Mouse (Mus musculus) ES-E14 (cell line): ENCODE measurements around the gene Pmepa1.

Experiments
- CHD2 ChIP-seq: IDR thresholded peaks from 2 replicates; pipeline ENCODE4 v1.6.1; 2014; ENCODE audit warnings: mild to moderate bottlenecking, low read depth, low read length, inconsistent platforms
- HCFC1 ChIP-seq: IDR thresholded peaks from 2 replicates; pipeline ENCODE4 v1.6.1; 2012; ENCODE audit warnings: low read length, inconsistent platforms, borderline replicate concordance; ENCODE audit not compliant: insufficient read depth
- MAFK ChIP-seq: IDR thresholded peaks from 2 replicates; pipeline ENCODE4 v1.6.1; 2014; ENCODE audit warnings: mild to moderate bottlenecking, low read depth, low read length, inconsistent platforms; ENCODE audit not compliant: insufficient read depth
- ZC3H11A ChIP-seq: IDR thresholded peaks from 2 replicates; pipeline ENCODE4 v1.6.1; 2012; ENCODE audit warnings: low read depth, mild to moderate bottlenecking, inconsistent platforms, low read length, borderline replicate concordance
- ZNF384 ChIP-seq: IDR thresholded peaks from 2 replicates; pipeline ENCODE4 v1.6.1; 2012; ENCODE audit warnings: low read depth, low read length, inconsistent platforms

- TF ChIP-seq CHD2 (no peak), ZC3H11A (no peak), ZNF384 (no peak), MAFK (no peak), HCFC1 (no peak)
Measured at GRCm38 (mm10) chr2:173218416-173219141, 57.8 kb downstream of the Pmepa1 start, which contains the start of gene Zbp1.
